In genomic region chr11:58587898-58588348, GRCm38 (mm10) we compare ENCODE assay signal across 7 mouse cellular contexts. TPM values are rescaled to one million over a fixed set of nuclear protein-coding genes. Genes with fewer than 3 reads are reported as not detected.
DNase-seq lines count a peak whose midpoint lies in the region; ATAC-seq and TF ChIP-seq lines count a peak whose summit lies in the region.

No protein-coding gene starts in this region.

- no peak for TF ChIP-seq EP300 in heart, postnatal 0 days (IDR thresholded peaks at IDR 0.05; ENCODE audit: low read depth)

- peak; percentile 56 for TF ChIP-seq CTCF in heart, postnatal 0 days (IDR thresholded peaks at IDR 0.05; ENCODE audit: low read depth)

- no peak for ATAC-seq in heart, postnatal 0 days (ENCODE audit: insufficient read depth, low read depth)
- ATAC-seq in liver, embryonic 12.5 days: peak; percentile 100

- H3K27me3 ChIP-seq in heart, postnatal 0 days (ENCODE audit: control insufficient read depth, insufficient read depth, low read length): no peaks in the 10 kb centered on the region
- no peaks in the 10 kb centered on the region for H3K27me3 ChIP-seq in liver, embryonic 12.5 days (replicated peaks)

- H3K27ac ChIP-seq in heart, postnatal 0 days (ENCODE audit: low read depth): no peak overlapping the region
- H3K27ac ChIP-seq in liver, embryonic 12.5 days: peak overlapping the region; percentile 90

- H3K4me3 ChIP-seq in heart, postnatal 0 days (ENCODE audit: low read depth, low read length): no peak overlapping the region
- peak overlapping the region; percentile 21; the same call in 1 of the 2 replicates for H3K4me3 ChIP-seq in liver, embryonic 12.5 days

- no peak overlapping the region for H3K4me2 ChIP-seq in heart, postnatal 0 days (ENCODE audit: low read depth, low read length)
- H3K4me2 ChIP-seq in liver, embryonic 12.5 days: peak overlapping the region; percentile 54

- no peaks in the 10 kb centered on the region for H3K9me3 ChIP-seq in heart, postnatal 0 days (replicated peaks; ENCODE audit: control insufficient read depth, low read length)
- H3K9me3 ChIP-seq in liver, embryonic 12.5 days (replicated peaks): no peaks in the 10 kb centered on the region

- H3K4me1 ChIP-seq in heart, postnatal 0 days (ENCODE audit: control insufficient read depth, insufficient read depth): no peaks in the 10 kb centered on the region
- peaks cover 38% of the 10 kb centered on the region for H3K4me1 ChIP-seq in liver, embryonic 12.5 days

- H3K9ac ChIP-seq in heart, postnatal 0 days (replicated peaks; ENCODE audit: low read depth, low read length): no peak overlapping the region
- H3K9ac ChIP-seq in liver, embryonic 12.5 days: peak overlapping the region; percentile 44; the same call in 1 of the 2 replicates

- no peaks in the 10 kb centered on the region for H3K36me3 ChIP-seq in heart, postnatal 0 days (replicated peaks; ENCODE audit: control insufficient read depth, insufficient read depth, low read length)
- H3K36me3 ChIP-seq in liver, embryonic 12.5 days: no peaks in the 10 kb centered on the region

- DNase-seq in ovary, postnatal 10 days (ENCODE audit: low spot score): peak; percentile 7
- no peak for DNase-seq in ovary, adult 18-20 months (ENCODE audit: low spot score)
- DNase-seq in ZHBTc4 (ENCODE audit: low read depth, low spot score): peak; percentile 60
- DNase-seq in cerebellum, postnatal 14 days: peak; percentile 65 to 77
- DNase-seq in heart, postnatal 0 days (ENCODE audit: low spot score): no peak
- peak; percentile 68 for DNase-seq in retina, postnatal 1 day

- 55% methylated on average over 7 of the region's 7 CpGs for WGBS in heart, postnatal 0 days
- 29% methylated on average over 7 of the region's 7 CpGs for WGBS in liver, embryonic 12.5 days (ENCODE audit: insufficient replicate concordance)

RNA-seq across cellular contexts. Expression of gene Olfr324, which starts 7.0 kb away (rescaled TPM):
- total RNA-seq in heart, postnatal 0 days (2014; rRNA removed; ENCODE audit: low replicate concordance): not detected in 2 replicates
- not detected in 2 replicates for polyA plus RNA-seq in heart, postnatal 0 days (2015; fragmentation: Nextera tagmentation; extraction: Ambion mirVana)
- polyA plus RNA-seq in liver, embryonic 12.5 days (2016; fragmentation: Nextera tagmentation; extraction: Ambion mirVana): not detected in 2 replicates

RNA-seq across cellular contexts. Expression of gene Olfr325, which starts 10.4 kb away (rescaled TPM):
- total RNA-seq in heart, postnatal 0 days (2014; rRNA removed; ENCODE audit: low replicate concordance): not detected in 2 replicates
- polyA plus RNA-seq in heart, postnatal 0 days (2015; fragmentation: Nextera tagmentation; extraction: Ambion mirVana): not detected in 2 replicates
- polyA plus RNA-seq in liver, embryonic 12.5 days (2016; fragmentation: Nextera tagmentation; extraction: Ambion mirVana): not detected in 2 replicates

RNA-seq across cellular contexts. Expression of gene Olfr224, which starts 17.6 kb away (rescaled TPM):
- not detected in 2 replicates for total RNA-seq in heart, postnatal 0 days (2014; rRNA removed; ENCODE audit: low replicate concordance)
- polyA plus RNA-seq in heart, postnatal 0 days (2015; fragmentation: Nextera tagmentation; extraction: Ambion mirVana): not detected in 2 replicates
- not detected in 2 replicates for polyA plus RNA-seq in liver, embryonic 12.5 days (2016; fragmentation: Nextera tagmentation; extraction: Ambion mirVana)

RNA-seq across cellular contexts. Expression of gene 2210407C18Rik, which starts 28.0 kb away (rescaled TPM):
- not detected in 2 replicates for total RNA-seq in heart, postnatal 0 days (2014; rRNA removed; ENCODE audit: low replicate concordance)
- polyA plus RNA-seq in heart, postnatal 0 days (2015; fragmentation: Nextera tagmentation; extraction: Ambion mirVana): not detected in 2 replicates
- polyA plus RNA-seq in liver, embryonic 12.5 days (2016; fragmentation: Nextera tagmentation; extraction: Ambion mirVana): not detected in 2 replicates

RNA-seq across cellular contexts. Expression of gene Olfr328, which starts 32.5 kb away (rescaled TPM):
- not detected in 2 replicates for total RNA-seq in heart, postnatal 0 days (2014; rRNA removed; ENCODE audit: low replicate concordance)
- polyA plus RNA-seq in heart, postnatal 0 days (2015; fragmentation: Nextera tagmentation; extraction: Ambion mirVana): not detected in 2 replicates
- not detected in 2 replicates for polyA plus RNA-seq in liver, embryonic 12.5 days (2016; fragmentation: Nextera tagmentation; extraction: Ambion mirVana)

Comparison
In these comparisons a context has a peak if more than half of its experiments do, and no peak if none do; other contexts are left out.
1. DNase-seq: peak in ovary, postnatal 10 days (single experiment), ZHBTc4 (single experiment), cerebellum, postnatal 14 days (2 of 2) and retina, postnatal 1 day (single experiment); none in ovary, adult 18-20 months (single experiment) and heart, postnatal 0 days (single experiment).